Mouse (Mus musculus) frontal cortex, postnatal 10 days (tissue): ENCODE results near the gene Kcnk5.

Experiments
- DNase-seq, 2 experiments: peaks; one replicate each; pipeline ENCODE4 v3.0.0; 2022; ENCODE audit warnings: low spot score in 2 of 2, mixed read lengths in 1 of 2

Gene Kcnk5

DNA sequence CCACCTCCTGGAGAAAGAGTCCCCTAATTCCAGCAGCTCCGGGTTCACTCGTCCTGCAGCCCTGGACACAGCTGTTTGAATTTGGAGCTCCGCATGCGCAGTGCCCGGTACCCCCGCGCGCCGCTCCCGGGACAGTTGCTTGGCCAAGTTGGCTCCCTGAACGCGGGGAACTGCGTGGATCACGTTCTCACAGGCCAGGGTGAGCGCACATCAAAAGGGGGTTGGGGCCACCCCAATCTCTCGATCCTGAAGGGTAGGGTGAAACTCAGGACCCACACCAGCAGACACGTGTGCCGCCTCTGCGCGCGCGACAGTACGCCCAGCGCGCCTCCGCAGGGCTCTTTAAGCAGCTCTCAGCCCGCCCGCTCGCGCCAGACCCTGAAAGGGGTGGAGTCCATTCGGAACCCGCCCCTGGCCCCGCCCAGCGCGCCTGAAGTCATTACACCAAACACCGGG lies at the start of gene Kcnk5:
Gene Kcnk5, minus strand, starts transcription at position 344 of the 456 bp plus-strand sequence.
- peak; percentile 44 to 70 for DNase-seq

DNA sequence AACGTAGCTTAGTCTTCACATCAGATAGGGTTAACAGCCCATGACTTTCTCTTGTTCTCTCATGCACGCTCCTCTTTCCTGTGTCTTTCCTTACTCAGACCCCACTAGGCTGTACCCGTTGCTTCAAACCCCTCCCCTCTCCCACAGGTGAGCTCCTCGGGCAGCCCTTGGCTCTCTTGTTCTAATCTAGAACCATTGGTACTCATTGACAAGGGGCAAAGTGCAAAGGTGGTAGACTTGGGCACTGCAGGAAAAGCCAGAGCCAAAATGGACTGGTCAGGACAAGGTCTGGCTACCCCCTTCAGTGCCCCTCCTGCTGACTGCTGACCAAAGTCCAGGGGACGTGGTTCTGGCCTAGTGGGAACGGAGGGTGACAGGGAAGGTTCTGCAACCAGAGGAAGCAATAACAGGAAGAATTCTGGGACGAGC lies 48.5 kb upstream of the Kcnk5 start:
- no peak for DNase-seq

GRCm38 (mm10) chr14:20229437-20229836 lies 47.8 kb upstream of the Kcnk5 start:
- DNase-seq = no peak

DNA sequence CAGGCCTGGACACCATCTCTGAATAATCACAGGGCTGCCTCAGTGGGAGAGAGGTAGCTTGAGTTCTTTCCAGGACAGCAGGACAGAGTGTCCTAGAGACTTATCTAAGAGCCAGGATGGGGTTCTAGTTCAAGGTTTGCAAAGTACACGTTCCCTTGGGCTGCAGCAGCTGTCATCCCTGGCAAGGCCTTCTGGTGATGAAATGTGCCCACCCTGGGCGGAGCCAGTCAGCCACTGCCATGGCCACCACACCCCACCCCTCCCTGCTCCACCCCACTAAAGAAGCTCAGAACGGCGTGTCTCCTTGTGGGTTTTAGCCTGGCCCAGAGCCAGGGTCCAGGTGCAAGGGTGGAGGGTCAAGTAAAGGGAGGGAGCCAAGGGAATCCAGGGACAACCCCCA lies 46.7 kb upstream of the Kcnk5 start:
- DNase-seq = no peak

- DNase-seq = no peak
Measured at GRCm38 (mm10) chr14:20226982-20227381, 45.4 kb upstream of the Kcnk5 start.

DNA sequence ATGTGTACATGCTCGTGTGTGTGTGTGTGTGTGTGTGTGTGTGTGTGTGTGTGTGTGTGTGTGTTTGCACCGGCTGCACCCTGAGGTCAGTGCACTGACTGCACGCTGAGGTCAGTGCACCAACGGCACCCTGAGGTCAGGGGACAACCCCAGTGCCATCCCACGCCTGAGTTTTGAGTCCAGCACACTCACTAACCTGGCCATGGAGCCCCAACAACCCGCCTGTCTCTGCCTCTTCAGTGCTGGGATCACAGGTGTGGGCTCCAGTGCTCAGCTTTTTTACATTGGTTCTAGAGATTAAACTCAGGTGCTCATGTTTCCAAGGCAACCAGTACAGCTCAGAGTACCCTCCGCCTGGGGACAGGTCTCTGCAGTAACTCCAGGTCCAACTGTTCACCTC lies 44.9 kb upstream of the Kcnk5 start:
- no peak for DNase-seq

GRCm38 (mm10) chr14:20225525-20225924 lies 43.9 kb upstream of the Kcnk5 start:
- DNase-seq = no peak

DNA sequence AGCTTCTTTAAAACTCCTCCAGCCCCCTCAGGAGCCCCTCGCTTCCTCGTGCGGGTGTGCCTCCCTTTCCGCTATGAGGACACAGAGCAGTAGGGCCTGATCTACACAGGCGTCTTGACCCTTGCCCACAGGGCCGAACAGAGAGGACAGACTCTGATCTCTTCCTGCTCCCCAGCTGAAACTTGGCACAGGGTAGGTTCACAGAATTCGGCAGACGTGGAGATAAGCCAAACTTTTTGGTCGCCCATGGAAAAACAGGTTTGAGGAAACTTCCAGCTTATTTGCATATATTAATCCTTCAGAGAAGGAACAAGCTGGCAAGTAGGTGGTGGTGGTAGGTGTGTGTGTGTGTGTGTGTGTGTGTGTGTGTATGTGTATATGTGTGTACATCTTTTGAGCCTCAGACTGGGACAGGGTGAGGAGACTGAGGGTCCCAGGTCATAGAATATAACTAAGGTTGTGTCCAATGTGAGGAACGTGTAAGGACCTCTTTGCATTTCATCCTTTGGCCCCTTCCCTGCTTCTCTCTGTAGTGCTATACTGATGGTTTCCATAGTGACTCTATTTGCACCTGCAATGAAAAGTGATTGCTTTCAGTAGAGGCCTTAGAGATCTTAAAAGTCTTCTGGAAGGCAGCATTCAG lies 43.1 kb upstream of the Kcnk5 start:
- DNase-seq = no peak

- DNase-seq = no peak
Measured at GRCm38 (mm10) chr14:20224163-20224562, 42.6 kb upstream of the Kcnk5 start.

DNA sequence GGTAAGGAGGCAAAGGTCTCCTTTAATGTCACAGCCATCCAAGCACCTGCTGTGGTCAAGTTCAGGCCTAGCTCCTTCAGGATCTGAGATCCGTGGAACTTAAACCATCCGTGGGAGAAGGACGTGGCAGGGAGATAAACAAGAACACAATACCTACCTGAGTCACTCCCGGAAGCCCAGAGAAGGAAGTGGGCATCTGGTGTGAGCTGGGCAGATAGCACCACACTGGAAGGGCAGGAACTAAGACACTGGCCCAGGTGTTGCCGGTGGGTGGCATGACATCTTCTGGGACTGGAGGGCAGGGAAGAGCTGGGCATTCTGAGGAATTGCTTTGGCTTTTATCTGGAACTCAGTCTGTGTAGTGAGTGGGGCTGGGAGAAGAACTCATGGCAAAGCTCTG lies 41.6 kb upstream of the Kcnk5 start:
- DNase-seq = no peak

GRCm38 (mm10) chr14:20221083-20221482 lies 39.5 kb upstream of the Kcnk5 start:
- no peak for DNase-seq

GRCm38 (mm10) chr14:20219849-20220248 lies 38.2 kb upstream of the Kcnk5 start:
- no peak for DNase-seq

DNA sequence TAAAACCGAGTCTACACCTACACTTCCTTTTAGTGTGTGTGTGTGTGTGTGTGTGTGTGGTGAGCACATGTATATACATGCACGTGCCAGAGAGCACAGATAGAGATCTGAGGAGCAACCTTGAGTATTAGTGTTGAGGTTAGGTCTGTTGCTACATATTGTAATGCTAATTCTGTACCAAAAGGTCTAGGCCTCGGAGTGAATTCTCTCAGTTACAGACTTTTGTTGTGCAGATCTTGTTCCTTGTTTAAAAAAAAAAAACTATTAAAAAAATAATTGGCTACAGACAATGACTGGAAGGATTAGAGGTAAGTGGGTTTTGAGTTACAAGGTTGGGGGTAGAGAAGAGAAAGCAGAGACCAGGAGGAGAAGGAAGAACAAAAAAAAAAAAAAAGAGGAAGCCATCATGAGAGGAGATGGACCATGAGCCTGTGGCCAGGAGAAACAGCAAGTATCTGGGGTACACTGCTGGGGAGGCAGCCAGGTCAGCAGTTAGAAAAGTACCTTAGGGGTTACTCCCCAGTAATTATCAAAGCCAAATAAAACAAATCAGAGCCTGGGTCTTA lies 35.8 kb upstream of the Kcnk5 start:
- no peak for DNase-seq

DNA sequence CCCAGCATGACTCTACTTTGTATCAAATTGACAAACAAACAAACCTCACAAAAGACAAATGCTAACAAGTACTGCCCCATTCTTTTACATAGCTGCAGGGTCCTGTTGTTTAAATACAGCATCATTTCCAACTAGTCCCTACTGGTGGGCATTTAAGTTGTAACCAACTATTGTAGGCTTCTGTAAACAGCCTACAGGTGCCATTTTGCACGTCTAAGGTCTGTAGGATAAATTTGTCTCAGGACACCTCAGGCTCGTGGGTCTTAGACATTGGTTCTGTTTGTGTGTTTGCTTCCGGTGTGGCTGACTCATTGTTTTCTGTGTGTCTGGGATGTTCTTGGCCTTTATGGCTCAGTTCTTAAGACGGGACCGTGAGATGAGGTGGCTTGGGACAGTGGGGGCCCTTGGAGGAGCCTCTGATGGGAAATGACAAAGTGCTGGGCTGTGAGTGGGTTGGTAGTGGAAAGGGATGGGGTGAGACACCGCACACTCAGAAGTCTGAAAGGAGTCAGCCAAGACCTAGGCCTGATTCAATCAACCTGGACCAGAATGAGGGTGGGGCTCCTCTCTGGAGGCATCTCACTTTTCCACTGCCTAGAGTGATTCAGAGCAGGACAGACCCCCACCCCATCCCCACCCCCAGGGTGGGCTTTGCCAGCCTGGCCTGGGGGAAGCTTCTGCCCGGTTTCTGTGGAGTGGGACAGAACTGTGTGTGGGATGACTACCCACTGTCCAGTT lies 35.1 kb upstream of the Kcnk5 start:
- DNase-seq = no peak

GRCm38 (mm10) chr14:20215826-20216225 lies 34.2 kb upstream of the Kcnk5 start:
- no peak for DNase-seq

DNA sequence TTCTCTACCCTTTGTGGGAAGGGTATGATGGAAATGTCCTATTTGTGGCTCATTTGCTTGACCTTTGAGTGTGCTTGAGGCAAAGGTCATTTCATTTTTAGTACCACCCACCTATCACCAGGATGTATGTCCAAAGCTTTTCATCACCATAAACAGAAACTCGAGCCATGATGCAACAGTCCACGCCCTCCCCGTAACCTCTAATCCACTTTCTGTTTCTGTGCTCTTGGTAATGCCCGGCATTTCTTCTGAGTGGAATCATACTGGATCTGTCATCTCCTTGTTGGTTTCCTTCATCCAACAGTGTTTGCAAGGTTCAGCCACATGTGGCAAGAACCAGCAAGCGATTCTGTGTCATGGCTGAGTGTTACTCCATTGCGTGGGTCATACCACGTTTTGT lies 32.5 kb upstream of the Kcnk5 start:
- no peak for DNase-seq

- DNase-seq = no peak
Measured at GRCm38 (mm10) chr14:20211754-20212601, 30.4 kb upstream of the Kcnk5 start.

- no peak for DNase-seq
Measured at GRCm38 (mm10) chr14:20209926-20210325, 28.3 kb upstream of the Kcnk5 start.

DNA sequence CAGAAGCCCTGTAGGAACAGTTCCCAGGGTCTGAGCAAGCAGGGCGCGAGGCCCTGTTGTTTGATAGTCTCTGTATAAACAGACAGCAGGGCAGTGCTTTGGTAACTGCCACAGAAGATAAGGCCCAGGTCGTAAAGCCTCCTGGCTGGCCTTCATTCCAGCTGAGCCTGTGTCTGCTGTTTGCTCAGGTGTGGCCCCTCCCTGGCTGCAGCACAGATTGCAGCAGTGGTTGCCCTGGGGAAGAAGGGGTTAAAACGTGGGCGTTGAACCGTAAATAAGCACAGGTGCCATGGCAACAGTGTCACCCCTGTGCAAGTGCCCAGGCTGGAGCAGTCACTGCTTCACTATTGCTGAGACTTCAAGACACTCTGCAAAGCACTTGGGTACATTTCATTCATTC lies 26.8 kb upstream of the Kcnk5 start:
- no peak for DNase-seq

GRCm38 (mm10) chr14:20205747-20206146 lies 24.1 kb upstream of the Kcnk5 start:
- no peak for DNase-seq

GRCm38 (mm10) chr14:20203301-20203700 lies 21.7 kb upstream of the Kcnk5 start:
- no peak for DNase-seq

- no peak for DNase-seq
Measured at GRCm38 (mm10) chr14:20202655-20203181, 21.1 kb upstream of the Kcnk5 start.
